27 mouse cellular contexts compared by ENCODE assay signal in the genomic region with DNA sequence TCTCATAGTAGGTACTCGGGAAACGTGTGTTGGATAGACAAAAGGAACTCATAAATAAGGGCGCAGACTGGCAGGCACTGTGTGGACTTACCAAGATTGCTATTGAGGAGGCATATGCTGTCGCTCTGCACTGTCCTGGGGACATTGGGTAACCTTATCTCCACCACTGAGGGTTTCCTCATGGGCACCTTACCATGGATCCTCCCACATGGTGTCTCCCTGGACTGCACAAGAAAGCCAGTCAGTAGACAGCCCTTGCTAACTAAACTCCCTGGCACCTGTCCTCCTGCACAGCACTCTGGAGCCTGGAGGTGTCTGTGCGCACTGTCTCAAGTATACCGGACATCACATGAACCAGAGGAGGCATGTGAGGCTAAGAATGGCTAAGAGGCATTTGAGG.
A peak's percentile ranks its signal among the peaks of the same experiment; 100 is the strongest.
DNase-seq lines count a peak whose midpoint lies in the region; ATAC-seq and TF ChIP-seq lines count a peak whose summit lies in the region.
"Had no signal": no experiment of that assay in that cellular context is flagged by ENCODE, and none has a peak within 500 bp of the region (broad histone marks: within the 10 kb centered on the region; RNA-seq: fewer than 3 reads in every experiment).

No protein-coding gene starts in this region.

- no peak for TF ChIP-seq POLR2A in heart, adult 2 months (IDR thresholded peaks at IDR 0.05; ENCODE audit: insufficient read depth, low read depth, low read length)

- H3K4me1 ChIP-seq in heart, embryonic 10.5 days, result peaks cover 38% of the 10 kb centered on the region
- H3K4me1 ChIP-seq in heart, adult 2 months (ENCODE audit: control insufficient read depth, insufficient read depth, low read length), result no peaks in the 10 kb centered on the region

- no peaks in the 10 kb centered on the region for H3K9me3 ChIP-seq in heart, embryonic 10.5 days
- H3K9me3 ChIP-seq: embryonic facial prominence, embryonic 10.5 days; embryonic facial prominence, embryonic 12.5 days; forebrain, embryonic 13.5 days; forebrain, embryonic 15.5 days; G1E had no signal

- H3K27me3 ChIP-seq in heart, embryonic 10.5 days (ENCODE audit: insufficient read depth, poor library complexity, severe bottlenecking), result no peaks in the 10 kb centered on the region
- H3K27me3 ChIP-seq in heart, adult 2 months (ENCODE audit: control insufficient read depth, insufficient read depth, low read length), result no peaks in the 10 kb centered on the region
- H3K27me3 ChIP-seq: CH12.LX; embryonic facial prominence, embryonic 12.5 days; forebrain, embryonic 13.5 days; forebrain, embryonic 15.5 days; Patski had no signal

- 97% methylated on average over 6 of the region's 6 CpGs for WGBS in heart, embryonic 10.5 days
- 95% methylated on average over 6 of the region's 6 CpGs for WGBS in heart, adult 2 months

- peak overlapping the region; percentile 48 for H3K27ac ChIP-seq in gastrocnemius, adult 2 months
- no peak overlapping the region for H3K27ac ChIP-seq in heart, embryonic 10.5 days
- H3K27ac ChIP-seq in heart, adult 2 months, result no peak overlapping the region
- H3K27ac ChIP-seq: embryonic facial prominence, embryonic 10.5 days; embryonic facial prominence, embryonic 12.5 days; forebrain, embryonic 13.5 days; forebrain, embryonic 15.5 days had no signal

- DNase-seq in cerebellum, adult 9-10 months, result no peak
- DNase-seq in gastrocnemius, adult 2 months, result peak; percentile 59
- DNase-seq in gastrocnemius, postnatal 36 days, result no peak
- peak; percentile 39 for DNase-seq in heart, embryonic 10.5 days (ENCODE audit: low spot score)
- DNase-seq in heart, adult 2 months, result no peak
- DNase-seq in embryo, embryonic 10.5 days (ENCODE audit: low spot score), result no peak
- DNase-seq: adrenal gland, adult 8-10 months; adrenal gland, postnatal 14 days; adrenal gland, postnatal 36 days; B cell, adult 2 months; cerebellum, adult 11 months; cerebellum, adult 18-20 months; cerebellum, adult 8-10 months; cerebellum, postnatal 10 days; cerebellum, postnatal 25 days; forebrain, postnatal 0 days had no signal

- no peak overlapping the region for H3K4me3 ChIP-seq in gastrocnemius, adult 2 months
- H3K4me3 ChIP-seq in heart, embryonic 10.5 days, result no peak overlapping the region
- no peak overlapping the region for H3K4me3 ChIP-seq in heart, adult 2 months
- H3K4me3 ChIP-seq: embryonic facial prominence, embryonic 10.5 days; embryonic facial prominence, embryonic 12.5 days; forebrain, embryonic 13.5 days; forebrain, embryonic 15.5 days had no signal

- H3K79me2 ChIP-seq in heart, adult 2 months (replicated peaks; ENCODE audit: control insufficient read depth, insufficient read depth, low read length), result no peaks in the 10 kb centered on the region

- TF ChIP-seq CTCF in gastrocnemius, adult 2 months (IDR thresholded peaks at IDR 0.05), result no peak
- TF ChIP-seq CTCF in heart, adult 2 months (IDR thresholded peaks at IDR 0.05), result no peak

- ATAC-seq in cerebellum, adult (ENCODE audit: insufficient number of reproducible peaks, low FRiP score, low TSS enrichment), result 0 out of 2 replicates have a peak, but pooled peaks have one; percentile 56
- 0 out of 2 replicates have a peak, but pooled peaks have one; percentile 18 for ATAC-seq in common myeloid progenitor, adult 5-6 weeks (replicated peaks; ENCODE audit: low read depth, poor library complexity, severe bottlenecking)
- ATAC-seq: activated CD4-positive, CD25-positive, alpha-beta regulatory T cell, adult 4 months; CD4-positive, CD25-positive, alpha-beta regulatory T cell, adult 4 months; forebrain, embryonic 13.5 days; forebrain, embryonic 15.5 days; forebrain, postnatal 0 days; Patski had no signal

- H3K9ac ChIP-seq in heart, adult 2 months (ENCODE audit: low read depth, low read length), result no peak overlapping the region
- H3K9ac ChIP-seq: embryonic facial prominence, embryonic 12.5 days; forebrain, embryonic 13.5 days; forebrain, embryonic 15.5 days; forebrain, postnatal 0 days had no signal

- TF ChIP-seq EP300 in heart, adult 2 months (IDR thresholded peaks at IDR 0.05; ENCODE audit: insufficient read depth, low read depth, low read length), result no peak

- H3K36me3 ChIP-seq in heart, embryonic 10.5 days, result no peaks in the 10 kb centered on the region
- no peaks in the 10 kb centered on the region for H3K36me3 ChIP-seq in heart, adult 2 months (ENCODE audit: control insufficient read depth, insufficient read depth, low read length)
- H3K36me3 ChIP-seq: embryonic facial prominence, embryonic 10.5 days; embryonic facial prominence, embryonic 12.5 days; forebrain, embryonic 15.5 days had no signal

- intact Hi-C loops in gastrocnemius, adult 2 months (cut with DNase I), result loop anchor here (10.0 kb wide), 1 partner anchor 342 kb away; no protein-coding TSS in a partner anchor
- intact Hi-C loops in gastrocnemius, postnatal 36 days (cut with DNase I), result no loop called here
- intact Hi-C loops in heart, adult 2 months (cut with DNase I), result no loop called here

Comparison
In these comparisons a context has a peak if more than half of its experiments do, and no peak if none do; other contexts are left out.
1. DNase-seq: peak in gastrocnemius, adult 2 months (single experiment) and heart, embryonic 10.5 days (single experiment); none in cerebellum, adult 9-10 months (single experiment), gastrocnemius, postnatal 36 days (0 of 2), heart, adult 2 months (0 of 2) and embryo, embryonic 10.5 days (single experiment).